In genomic region chr1:179776831-179777230, GRCm38 (mm10) we compare ENCODE assay signal across 33 mouse cellular contexts. TPM values are rescaled to one million over a fixed set of nuclear protein-coding genes. Genes with fewer than 3 reads are reported as not detected.
DNase-seq lines count a peak whose midpoint lies in the region; ATAC-seq and TF ChIP-seq lines count a peak whose summit lies in the region.
"Had no signal": no experiment of that assay in that cellular context is flagged by ENCODE, and none has a peak within 500 bp of the region (broad histone marks: within the 10 kb centered on the region; RNA-seq: fewer than 3 reads in every experiment).

No protein-coding gene starts in this region.

- H3K4me2 ChIP-seq in lung, embryonic 16.5 days (ENCODE audit: low read depth, low read length), result no peak overlapping the region
- H3K4me2 ChIP-seq: forebrain, embryonic 13.5 days; heart, embryonic 13.5 days; hindbrain, embryonic 14.5 days had no signal

- no peak overlapping the region for H3K27ac ChIP-seq in lung, embryonic 16.5 days (ENCODE audit: low read length)
- H3K27ac ChIP-seq in gastrocnemius, adult 2 months, result no peak overlapping the region
- H3K27ac ChIP-seq: forebrain, embryonic 10.5 days; forebrain, embryonic 13.5 days; heart, embryonic 10.5 days; heart, embryonic 13.5 days; hindbrain, embryonic 14.5 days; hindbrain, postnatal 0 days had no signal

- no peaks in the 10 kb centered on the region for H3K27me3 ChIP-seq in lung, embryonic 16.5 days (ENCODE audit: control insufficient read depth, insufficient read depth, low read depth, low read length)
- H3K27me3 ChIP-seq: CH12.LX; forebrain, embryonic 13.5 days; heart, embryonic 13.5 days; Patski had no signal

- 69% methylated on average over 8 of the region's 8 CpGs for WGBS in lung, embryonic 16.5 days

- H3K36me3 ChIP-seq in lung, embryonic 16.5 days (ENCODE audit: control insufficient read depth, insufficient read depth, low read length), result peaks cover 44% of the 10 kb centered on the region

- ATAC-seq in lung, embryonic 16.5 days (ENCODE audit: low read depth), result peak; percentile 81
- ATAC-seq: forebrain, embryonic 13.5 days; forebrain, embryonic 16.5 days; hindbrain, postnatal 0 days; Patski had no signal

- H3K4me3 ChIP-seq in lung, embryonic 16.5 days (ENCODE audit: low read length), result no peak overlapping the region
- H3K4me3 ChIP-seq in gastrocnemius, adult 2 months, result no peak overlapping the region
- H3K4me3 ChIP-seq: forebrain, embryonic 10.5 days; forebrain, embryonic 13.5 days; heart, embryonic 10.5 days; heart, embryonic 13.5 days had no signal

- no peak overlapping the region for H3K9ac ChIP-seq in lung, embryonic 16.5 days (ENCODE audit: low read length)
- H3K9ac ChIP-seq: forebrain, embryonic 13.5 days; heart, embryonic 13.5 days; hindbrain, embryonic 14.5 days had no signal

- no peaks in the 10 kb centered on the region for H3K9me3 ChIP-seq in lung, embryonic 16.5 days (ENCODE audit: control insufficient read depth, low read length)
- H3K9me3 ChIP-seq: forebrain, embryonic 10.5 days; forebrain, embryonic 13.5 days; G1E; heart, embryonic 10.5 days; heart, embryonic 13.5 days had no signal

- H3K4me1 ChIP-seq in lung, embryonic 16.5 days (replicated peaks; ENCODE audit: control insufficient read depth, insufficient read depth, low read length), result no peaks in the 10 kb centered on the region
- H3K4me1 ChIP-seq: forebrain, embryonic 10.5 days; forebrain, embryonic 13.5 days; heart, embryonic 10.5 days; heart, embryonic 13.5 days had no signal

- intact Hi-C loops in gastrocnemius, adult 2 months (cut with DNase I), result no loop called here

- peak; percentile 42 to 51 for DNase-seq in lung, adult 18-20 months
- peak; percentile 3 for DNase-seq in lung, postnatal 14 days
- no peak for DNase-seq in gastrocnemius, adult 2 months
- no peak for DNase-seq in urinary bladder, postnatal 14 days (ENCODE audit: low spot score)
- no peak for DNase-seq in neural tube, embryonic 10.5 days (ENCODE audit: extremely low spot score, low spot score)
- DNase-seq: adrenal gland, postnatal 10 days; adrenal gland, postnatal 36 days; B cell, adult 2 months; cerebellum, adult 18-20 months; cerebellum, adult 9-10 months; cerebellum, postnatal 14 days; gastrocnemius, postnatal 14 days; heart, adult 18-20 months; heart, postnatal 14 days; heart, postnatal 4 days had no signal

- no peak for TF ChIP-seq CTCF in gastrocnemius, adult 2 months (IDR thresholded peaks at IDR 0.05)

RNA-seq across cellular contexts. Expression of gene Gm10518, which starts 26.3 kb away (rescaled TPM):
- not detected in 2 replicates for polyA plus RNA-seq in lung, embryonic 16.5 days (2015; fragmentation: Nextera tagmentation; extraction: Ambion mirVana)
- not detected for total RNA-seq in gastrocnemius, adult 2 months (2021)
- total RNA-seq: adrenal gland, adult 18-20 months; adrenal gland, postnatal 10 days; adrenal gland, postnatal 36 days; gastrocnemius, adult 18-20 months; gastrocnemius, postnatal 14 days; gastrocnemius, postnatal 4 days; heart, adult 18-20 months; heart, postnatal 14 days; heart, postnatal 4 days had no signal
- polyA plus RNA-seq: embryonic facial prominence, embryonic 14.5 days; forebrain, embryonic 13.5 days; forebrain, embryonic 16.5 days; G1E; heart, embryonic 13.5 days; heart, embryonic 16.5 days; hindbrain, embryonic 14.5 days had no signal

RNA-seq across cellular contexts. Expression of gene Ahctf1, which starts 26.6 kb away (rescaled TPM):
- polyA plus RNA-seq in lung, embryonic 16.5 days (2015; fragmentation: Nextera tagmentation; extraction: Ambion mirVana), result 17.7 and 19.6 TPM in 2 replicates
- total RNA-seq in gastrocnemius, adult 2 months (2021), result 10 to 100 TPM; 18.3 to 19.1 TPM

RNA-seq across cellular contexts. Expression of gene Kif28, which starts 31.8 kb away (rescaled TPM):
- polyA plus RNA-seq in lung, embryonic 16.5 days (2015; fragmentation: Nextera tagmentation; extraction: Ambion mirVana), result 0.44 TPM in 1 of 2 replicates, not detected in the other
- total RNA-seq in gastrocnemius, adult 2 months (2021), result under 1 TPM in 1 of 2 experiments, not detected in 1; 0.22 TPM
- total RNA-seq: adrenal gland, postnatal 10 days; adrenal gland, postnatal 36 days; CH12.LX; hindbrain, postnatal 0 days had no signal
- polyA plus RNA-seq: embryonic facial prominence, embryonic 11.5 days; forebrain, embryonic 10.5 days; forebrain, embryonic 13.5 days; forebrain, embryonic 16.5 days; G1E; heart, embryonic 13.5 days; hindbrain, embryonic 11.5 days; hindbrain, embryonic 14.5 days; Patski had no signal

Comparison
In these comparisons a context has a peak if more than half of its experiments do, and no peak if none do; other contexts are left out.
1. DNase-seq: peak in lung, adult 18-20 months (2 of 2) and lung, postnatal 14 days (single experiment); none in gastrocnemius, adult 2 months (single experiment), urinary bladder, postnatal 14 days (single experiment) and neural tube, embryonic 10.5 days (single experiment).